Mouse (Mus musculus): ENCODE measurements around the gene 2700049A03Rik.

2700049A03Rik gene

DNA sequence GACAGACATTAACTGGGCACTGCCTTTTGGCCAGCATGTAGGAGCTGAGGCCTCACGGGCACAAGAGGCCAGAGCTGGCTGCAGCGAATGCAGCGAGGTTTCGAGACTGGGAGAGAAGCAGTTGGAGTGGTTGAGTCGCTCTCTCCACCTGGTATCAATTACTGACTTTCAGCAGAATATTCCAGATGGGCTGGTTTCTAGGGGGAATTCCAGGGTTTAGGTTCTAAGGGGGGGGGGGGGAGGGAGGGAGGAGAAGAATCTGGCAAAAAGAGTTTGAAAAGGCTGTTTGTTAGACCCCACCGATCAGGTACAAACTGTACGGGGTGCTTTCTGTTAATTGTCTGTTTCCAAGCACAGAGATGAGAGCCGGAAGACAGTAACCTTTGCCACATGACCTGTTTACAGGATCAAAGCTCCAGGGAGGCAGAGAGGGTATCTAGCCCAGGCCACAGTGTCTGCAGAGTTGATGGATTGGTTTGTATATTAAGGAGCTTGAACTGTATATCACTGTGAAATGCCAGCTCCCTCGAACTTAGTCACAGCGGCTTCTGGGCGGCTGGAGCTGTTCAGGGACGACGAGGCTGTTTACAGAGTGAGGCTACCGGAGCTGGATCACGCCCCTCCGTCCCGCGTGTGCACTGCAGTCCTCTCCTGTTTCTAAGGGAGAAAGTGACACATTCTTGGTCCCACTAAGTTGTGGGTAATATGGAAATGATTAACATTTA lies 121.7 kb downstream of the 2700049A03Rik start:
- no peak for DNase-seq (ENCODE audit: extremely low read depth, low read depth, low spot score)

DNA sequence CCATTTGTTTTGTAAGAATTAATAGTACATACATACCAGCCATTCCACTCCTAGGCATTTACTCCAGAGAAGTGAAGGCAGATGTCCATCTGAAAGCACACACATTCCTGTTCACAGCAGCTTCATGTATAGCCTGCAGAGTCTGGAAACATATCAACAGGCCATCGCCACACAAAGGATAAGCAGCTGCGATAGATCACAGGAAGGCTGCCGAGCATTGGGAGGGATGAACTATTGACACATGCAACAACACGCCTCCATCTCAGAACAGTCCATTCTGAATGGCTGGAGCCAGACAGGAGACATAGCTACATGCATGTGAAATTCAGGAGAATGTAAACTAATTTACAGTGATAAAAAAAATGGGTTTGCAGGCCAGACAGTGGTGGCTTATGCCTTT lies 127.6 kb downstream of the 2700049A03Rik start:
- no peak for DNase-seq (ENCODE audit: extremely low read depth, low read depth, low spot score)

DNA sequence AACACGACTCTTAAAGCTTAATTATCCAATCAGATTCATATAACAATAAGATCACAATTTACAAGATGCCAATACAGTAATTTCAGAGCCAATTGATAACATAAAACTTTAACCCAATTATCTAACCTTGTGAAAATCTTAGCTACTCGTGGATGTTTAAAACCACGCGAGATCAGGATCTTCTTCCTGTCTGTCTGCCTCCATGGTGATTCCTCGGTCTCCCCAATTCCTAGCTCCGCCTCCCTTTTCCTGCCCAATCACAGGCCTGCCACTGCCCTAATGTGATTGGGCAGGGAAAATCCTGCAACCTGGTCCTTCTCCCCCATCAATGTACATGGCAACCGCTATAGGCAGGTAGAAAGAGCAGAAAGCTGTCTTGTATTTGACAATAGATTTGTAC lies 132.7 kb downstream of the 2700049A03Rik start:
- no peak for DNase-seq (ENCODE audit: extremely low read depth, low read depth, low spot score)

DNA sequence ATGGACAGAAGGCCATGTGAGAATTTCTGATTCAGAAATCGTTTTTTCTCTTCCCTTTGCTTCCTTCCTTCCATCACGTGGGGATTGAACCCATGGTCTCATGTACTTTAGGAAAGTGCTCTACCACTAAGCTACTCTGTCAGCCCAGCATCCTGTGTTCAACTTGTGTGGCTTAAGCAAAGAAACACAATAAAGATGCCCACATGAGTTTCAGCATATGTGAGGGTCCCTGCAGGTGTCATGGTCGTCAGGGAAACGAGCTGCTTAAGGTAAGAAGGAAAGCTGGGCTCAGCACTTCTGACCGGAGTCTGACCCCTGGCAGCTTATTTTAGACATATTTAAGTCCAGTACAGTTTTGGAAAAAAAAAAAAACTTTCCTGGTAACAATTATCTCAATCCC lies 134.5 kb downstream of the 2700049A03Rik start:
- no peak for DNase-seq (ENCODE audit: extremely low read depth, low read depth, low spot score)

DNA sequence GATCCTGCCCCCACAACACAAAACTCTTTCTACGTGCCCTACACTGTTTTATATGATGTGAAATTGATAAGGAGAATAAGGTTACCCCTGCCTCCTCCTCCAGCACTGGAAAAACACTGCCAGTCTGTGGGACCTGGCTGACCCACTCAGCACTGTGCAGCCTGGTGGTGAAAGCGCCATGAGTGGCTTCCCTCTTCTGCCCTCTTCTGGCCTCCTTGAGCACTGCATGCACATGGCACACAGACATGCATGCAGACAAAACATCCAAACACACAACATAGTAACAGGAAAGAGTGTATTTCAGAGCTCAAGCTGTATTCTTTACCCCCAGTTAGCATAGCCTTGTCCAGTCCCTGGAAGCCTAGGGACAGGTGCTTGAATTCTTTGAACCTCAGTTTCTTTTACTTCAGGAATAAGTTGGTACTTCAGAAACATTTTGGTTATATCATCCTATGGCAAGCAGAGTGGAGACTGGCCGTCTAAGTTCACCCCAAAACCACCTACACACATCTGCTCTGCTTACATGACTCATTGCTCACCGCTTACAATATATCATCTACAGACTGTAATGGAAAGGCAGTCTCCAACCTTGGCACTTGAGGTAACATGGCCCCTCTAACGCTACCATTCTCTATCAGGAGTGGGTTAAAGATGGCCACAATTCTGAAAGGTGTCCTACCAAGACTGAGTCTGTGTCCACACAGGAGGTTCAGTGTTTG lies 138.0 kb downstream of the 2700049A03Rik start:
- DNase-seq (ENCODE audit: extremely low read depth, low read depth, low spot score) = no peak

DNA sequence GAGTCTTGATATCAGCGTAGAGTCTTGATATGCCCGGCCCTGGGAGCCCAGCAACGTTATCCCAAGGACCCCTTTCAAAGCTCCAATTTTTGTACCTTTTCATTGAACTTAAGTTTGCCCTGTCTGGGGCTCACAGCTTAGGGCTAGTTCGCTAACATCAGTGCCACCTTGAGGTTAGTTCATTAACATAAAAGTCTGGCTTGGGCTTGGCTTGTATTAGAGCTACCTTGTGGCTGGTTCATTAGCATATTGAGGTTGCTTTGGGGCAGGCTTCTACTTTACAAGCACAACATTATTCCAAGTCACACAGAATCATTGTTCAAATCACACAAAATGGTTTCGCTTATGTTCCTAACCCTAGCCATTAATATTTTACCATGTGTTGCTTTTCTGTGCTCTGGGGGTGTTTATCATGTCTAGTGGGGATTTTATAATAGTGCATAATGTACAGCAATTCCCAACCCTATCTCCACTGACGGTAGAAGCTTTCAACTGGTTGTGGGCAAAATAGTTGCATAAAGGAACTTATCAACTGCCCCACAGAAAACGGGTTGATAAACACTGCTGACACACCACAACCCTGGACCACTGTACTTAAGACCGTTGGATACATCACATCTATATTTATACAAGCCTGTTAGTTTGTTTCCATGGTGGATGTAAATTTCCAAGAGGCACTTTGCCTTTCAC lies 139.4 kb downstream of the 2700049A03Rik start:
- DNase-seq (ENCODE audit: extremely low read depth, low read depth, low spot score) = no peak

DNA sequence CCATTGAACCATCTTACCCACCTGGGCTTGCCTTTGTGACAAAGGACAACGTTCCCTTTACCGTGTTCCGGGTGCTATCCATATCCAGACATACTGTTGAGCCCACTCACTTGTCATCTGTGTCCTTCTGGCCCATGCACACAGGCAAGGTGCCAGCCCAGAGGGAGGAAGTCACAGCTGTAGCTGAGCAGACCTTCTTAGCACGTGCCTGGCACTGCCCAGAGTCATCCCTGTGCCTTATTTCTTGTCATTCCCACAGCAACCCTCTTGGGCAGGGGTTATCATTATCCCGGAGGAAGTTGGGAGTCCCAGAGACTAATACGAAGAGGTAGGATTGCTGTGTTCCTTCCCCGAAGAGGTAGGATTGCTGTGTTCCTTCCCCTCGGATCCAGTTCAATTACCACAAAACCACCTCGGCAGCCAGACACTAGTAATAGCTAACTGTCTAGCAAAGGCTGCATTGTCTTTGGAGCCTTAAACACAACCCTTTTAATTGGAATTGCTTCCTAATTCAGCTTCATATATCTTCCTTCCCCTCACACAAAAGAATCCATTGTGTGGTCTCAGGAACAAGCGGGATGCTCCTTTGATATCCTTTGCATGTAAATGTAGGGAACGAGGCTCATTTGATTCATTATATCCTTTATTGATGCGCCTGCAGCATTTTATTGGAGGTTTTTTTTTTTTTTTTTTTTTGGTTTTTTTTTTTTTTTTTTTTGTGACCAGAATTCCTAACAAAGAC lies 143.0 kb downstream of the 2700049A03Rik start:
- no peak for DNase-seq (ENCODE audit: extremely low read depth, low read depth, low spot score)

DNA sequence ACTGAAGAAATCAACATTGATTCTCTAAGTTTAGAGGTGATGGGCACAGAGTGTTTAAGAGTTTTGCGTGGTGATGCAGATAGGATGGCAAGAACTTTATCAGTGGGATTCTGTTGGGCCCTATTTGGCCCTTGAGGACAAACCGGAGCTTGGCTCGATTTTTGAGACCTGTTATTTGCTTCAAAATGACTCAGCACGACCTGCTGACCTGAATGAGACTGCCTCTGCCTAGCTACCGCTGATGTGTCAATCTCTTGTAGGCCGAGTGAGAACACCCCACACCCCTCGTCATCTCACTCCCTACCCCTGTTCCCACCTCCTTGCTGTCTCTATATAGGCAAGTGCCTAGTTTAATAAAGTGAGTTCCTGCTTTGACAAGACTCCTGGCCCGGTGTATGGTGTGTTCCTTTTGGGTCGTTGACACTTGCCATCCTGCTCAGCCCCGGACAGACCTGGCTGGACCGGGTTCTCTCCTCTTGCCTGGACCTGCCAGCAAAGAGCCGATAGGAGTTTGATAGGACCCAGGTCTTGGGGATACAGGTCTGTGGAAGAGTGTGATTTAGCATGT lies 144.6 kb downstream of the 2700049A03Rik start:
- DNase-seq (ENCODE audit: extremely low read depth, low read depth, low spot score) = no peak

DNA sequence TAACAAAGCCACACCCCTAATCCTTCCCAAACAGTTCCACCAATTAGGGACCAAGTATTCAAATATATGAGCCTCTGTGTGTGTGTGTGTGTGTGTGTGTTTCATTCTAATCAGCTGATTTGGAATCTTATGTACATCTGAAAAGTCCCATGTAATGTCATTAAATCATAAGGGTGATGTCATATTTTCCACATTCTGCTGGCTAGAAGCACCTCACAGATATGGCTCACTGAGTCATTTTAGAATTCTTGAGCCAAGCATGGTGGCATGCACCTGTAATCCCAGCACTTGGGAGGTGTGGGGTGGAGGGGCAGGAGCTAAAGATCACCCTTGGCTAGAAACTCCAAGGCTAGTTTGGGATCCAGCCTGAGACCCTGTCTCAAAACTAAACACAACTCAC lies 148.8 kb downstream of the 2700049A03Rik start:
- DNase-seq (ENCODE audit: extremely low read depth, low read depth, low spot score) = no peak

DNA sequence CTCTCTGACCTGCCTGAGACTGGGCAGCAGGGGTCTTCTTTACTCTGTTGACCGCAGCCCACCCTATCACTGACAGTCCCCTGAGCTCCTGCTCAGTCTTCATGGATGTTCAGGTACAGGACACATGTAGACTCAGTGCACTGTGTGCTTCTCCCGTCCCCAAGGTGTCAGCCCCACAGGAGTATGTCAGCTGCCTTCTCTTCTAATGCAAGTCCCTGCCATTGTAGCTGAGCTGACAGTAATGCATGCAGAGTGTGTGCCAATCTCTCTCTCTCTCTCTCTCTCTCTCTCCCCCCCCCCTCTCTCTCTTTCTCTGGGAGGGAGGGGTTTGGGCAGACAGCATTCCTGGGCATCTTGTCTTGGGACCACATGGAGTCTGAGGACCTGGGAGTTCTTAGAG lies 153.8 kb downstream of the 2700049A03Rik start:
- no peak for DNase-seq (ENCODE audit: extremely low read depth, low read depth, low spot score)

Data from fat pad, adult 2 months (tissue).